Mouse (Mus musculus): ENCODE results near the gene Golga4. TPM values are rescaled to one million over a fixed set of nuclear protein-coding genes. Genes with fewer than 3 reads are reported as not detected.
A peak's percentile ranks its signal among the peaks of the same experiment; 100 is the strongest.

Gene Golga4
- polyA plus RNA-seq, 1 experiment = 23.1 TPM

GRCm38 (mm10) chr9:118611958-118612581 is 106.0 kb downstream of the Golga4 start:
- no peak for DNase-seq
- H3K36me3 ChIP-seq (ENCODE audit: control insufficient read depth, insufficient read depth, low read length) = no peaks in the 10 kb centered on the region
- no peak overlapping the region for H3K27ac ChIP-seq (ENCODE audit: insufficient read depth, low read depth, low read length)
- TF ChIP-seq POLR2A (IDR thresholded peaks at IDR 0.05; ENCODE audit: low read depth, low read length) = no peak
- no peak for TF ChIP-seq CTCF (conservative IDR thresholded peaks at IDR 0.05; ENCODE audit: insufficient read depth, insufficient read length, low read depth, low read length)
- no peaks in the 10 kb centered on the region for H3K4me1 ChIP-seq (ENCODE audit: control insufficient read depth, insufficient read depth, low read length)
- no peak overlapping the region for H3K4me3 ChIP-seq (ENCODE audit: insufficient read depth, low read depth, low read length)
- 47% methylated on average over 20 of the region's 20 CpGs for WGBS
- 0 out of 2 replicates have a peak, but pooled peaks cover under 1% of the 10 kb centered on the region for H3K27me3 ChIP-seq (replicated peaks; ENCODE audit: control insufficient read depth, insufficient read depth, low read length)

- no peak for DNase-seq
- 54% methylated on average over 5 of the region's 5 CpGs for WGBS
- Histone ChIP-seq H3K4me1 (ENCODE audit: control insufficient read depth, insufficient read depth, low read length) (no peaks in the 10 kb centered on the region), H3K36me3 (ENCODE audit: control insufficient read depth, insufficient read depth, low read length) (no peaks in the 10 kb centered on the region), H3K27me3 (replicated peaks; ENCODE audit: control insufficient read depth, insufficient read depth, low read length) (no peaks in the 10 kb centered on the region), H3K4me3 (ENCODE audit: insufficient read depth, low read depth, low read length) (no peak overlapping the region), H3K27ac (ENCODE audit: insufficient read depth, low read depth, low read length) (no peak overlapping the region)
- TF ChIP-seq CTCF (conservative IDR thresholded peaks at IDR 0.05; ENCODE audit: insufficient read depth, insufficient read length, low read depth, low read length) (no peak), POLR2A (IDR thresholded peaks at IDR 0.05; ENCODE audit: low read depth, low read length) (no peak)
Measured at GRCm38 (mm10) chr9:118617237-118617636, 111.2 kb downstream of the Golga4 start.

DNA sequence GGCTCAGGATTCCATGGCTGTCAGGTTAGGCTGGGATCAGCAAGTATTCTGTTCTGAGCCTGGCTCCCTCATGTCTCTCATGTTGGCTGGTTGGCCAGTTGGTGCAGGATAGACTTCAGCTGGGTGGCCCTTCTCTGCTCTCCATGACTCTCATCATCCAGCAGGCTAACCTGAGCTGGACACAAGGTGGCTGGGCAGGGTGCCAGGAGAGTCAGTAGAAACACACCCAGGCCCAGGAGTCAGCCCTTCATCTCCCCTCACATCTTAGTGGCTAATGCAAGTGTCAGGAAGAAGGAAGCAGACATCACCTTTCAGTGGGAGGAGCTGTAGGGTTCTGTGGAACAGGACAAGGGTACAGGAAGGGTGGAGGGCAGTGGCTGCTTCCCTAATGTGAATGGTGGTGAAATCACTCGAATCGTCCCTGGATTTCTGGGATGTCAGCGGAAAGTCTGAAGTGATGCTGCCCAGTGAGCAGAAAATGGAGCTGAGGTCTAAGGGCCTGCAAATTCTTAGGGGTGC is 112.7 kb downstream of the Golga4 start:
- H3K36me3 ChIP-seq (ENCODE audit: control insufficient read depth, insufficient read depth, low read length) = no peaks in the 10 kb centered on the region
- H3K27me3 ChIP-seq (replicated peaks; ENCODE audit: control insufficient read depth, insufficient read depth, low read length) = no peaks in the 10 kb centered on the region
- peak; percentile 33 for DNase-seq
- 77% methylated on average over 3 of the region's 3 CpGs for WGBS
- TF ChIP-seq POLR2A (IDR thresholded peaks at IDR 0.05; ENCODE audit: low read depth, low read length) (no peak), CTCF (conservative IDR thresholded peaks at IDR 0.05; ENCODE audit: insufficient read depth, insufficient read length, low read depth, low read length) (no peak)
- H3K4me3 ChIP-seq (ENCODE audit: insufficient read depth, low read depth, low read length) = no peak overlapping the region
- no peaks in the 10 kb centered on the region for H3K4me1 ChIP-seq (ENCODE audit: control insufficient read depth, insufficient read depth, low read length)
- no peak overlapping the region for H3K27ac ChIP-seq (ENCODE audit: insufficient read depth, low read depth, low read length)

- no peak for TF ChIP-seq POLR2A (IDR thresholded peaks at IDR 0.05; ENCODE audit: low read depth, low read length)
- no peak for TF ChIP-seq CTCF (conservative IDR thresholded peaks at IDR 0.05; ENCODE audit: insufficient read depth, insufficient read length, low read depth, low read length)
- WGBS = 67% methylated on average over 4 of the region's 4 CpGs
- no peak for DNase-seq
- no peaks in the 10 kb centered on the region for H3K36me3 ChIP-seq (ENCODE audit: control insufficient read depth, insufficient read depth, low read length)
- H3K27ac ChIP-seq (ENCODE audit: insufficient read depth, low read depth, low read length) = no peak overlapping the region
- no peaks in the 10 kb centered on the region for H3K27me3 ChIP-seq (replicated peaks; ENCODE audit: control insufficient read depth, insufficient read depth, low read length)
- no peaks in the 10 kb centered on the region for H3K4me1 ChIP-seq (ENCODE audit: control insufficient read depth, insufficient read depth, low read length)
- H3K4me3 ChIP-seq (ENCODE audit: insufficient read depth, low read depth, low read length) = no peak overlapping the region
Measured at GRCm38 (mm10) chr9:118620807-118621206, 114.7 kb downstream of the Golga4 start.

GRCm38 (mm10) chr9:118621691-118622090 is 115.6 kb downstream of the Golga4 start:
- Histone ChIP-seq H3K4me1 (ENCODE audit: control insufficient read depth, insufficient read depth, low read length) (no peaks in the 10 kb centered on the region), H3K27ac (ENCODE audit: insufficient read depth, low read depth, low read length) (no peak overlapping the region), H3K4me3 (ENCODE audit: insufficient read depth, low read depth, low read length) (no peak overlapping the region), H3K27me3 (replicated peaks; ENCODE audit: control insufficient read depth, insufficient read depth, low read length) (no peaks in the 10 kb centered on the region), H3K36me3 (ENCODE audit: control insufficient read depth, insufficient read depth, low read length) (no peaks in the 10 kb centered on the region)
- WGBS = 87% methylated on average over 6 of the region's 6 CpGs
- no peak for DNase-seq
- no peak for TF ChIP-seq CTCF (conservative IDR thresholded peaks at IDR 0.05; ENCODE audit: insufficient read depth, insufficient read length, low read depth, low read length)
- no peak for TF ChIP-seq POLR2A (IDR thresholded peaks at IDR 0.05; ENCODE audit: low read depth, low read length)

GRCm38 (mm10) chr9:118622376-118623166 is 116.5 kb downstream of the Golga4 start:
- Histone ChIP-seq H3K36me3 (ENCODE audit: control insufficient read depth, insufficient read depth, low read length) (no peaks in the 10 kb centered on the region), H3K27ac (ENCODE audit: insufficient read depth, low read depth, low read length) (no peak overlapping the region), H3K4me3 (ENCODE audit: insufficient read depth, low read depth, low read length) (no peak overlapping the region), H3K4me1 (ENCODE audit: control insufficient read depth, insufficient read depth, low read length) (no peaks in the 10 kb centered on the region), H3K27me3 (replicated peaks; ENCODE audit: control insufficient read depth, insufficient read depth, low read length) (no peaks in the 10 kb centered on the region)
- WGBS = 48% methylated on average over 18 of the region's 18 CpGs
- DNase-seq = peak; percentile 86
- TF ChIP-seq POLR2A (IDR thresholded peaks at IDR 0.05; ENCODE audit: low read depth, low read length) = no peak
- no peak for TF ChIP-seq CTCF (conservative IDR thresholded peaks at IDR 0.05; ENCODE audit: insufficient read depth, insufficient read length, low read depth, low read length)

DNA sequence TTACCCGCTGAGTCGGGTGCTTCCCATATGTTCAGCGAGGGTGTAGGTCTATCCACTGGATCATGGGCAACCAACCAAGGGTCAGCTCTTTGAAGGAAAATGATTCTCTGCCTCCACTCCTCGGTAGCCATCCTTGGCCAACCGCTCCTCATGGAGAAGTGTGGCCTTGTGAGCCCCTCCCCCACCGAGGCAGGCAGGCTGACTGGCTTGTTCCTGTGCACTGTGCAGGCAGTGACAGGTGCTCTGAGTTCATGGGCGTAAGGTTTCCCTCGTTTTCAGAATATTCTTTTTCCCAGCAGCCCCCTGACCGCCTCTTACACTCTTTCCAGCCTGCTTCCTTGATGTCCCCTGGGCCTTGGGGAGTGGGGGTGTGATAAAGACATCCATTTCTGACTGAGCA is 117.4 kb downstream of the Golga4 start:
- Histone ChIP-seq H3K4me1 (ENCODE audit: control insufficient read depth, insufficient read depth, low read length) (no peaks in the 10 kb centered on the region), H3K27ac (ENCODE audit: insufficient read depth, low read depth, low read length) (no peak overlapping the region), H3K27me3 (replicated peaks; ENCODE audit: control insufficient read depth, insufficient read depth, low read length) (no peaks in the 10 kb centered on the region), H3K36me3 (ENCODE audit: control insufficient read depth, insufficient read depth, low read length) (no peaks in the 10 kb centered on the region), H3K4me3 (ENCODE audit: insufficient read depth, low read depth, low read length) (no peak overlapping the region)
- TF ChIP-seq CTCF (conservative IDR thresholded peaks at IDR 0.05; ENCODE audit: insufficient read depth, insufficient read length, low read depth, low read length) = no peak
- TF ChIP-seq POLR2A (IDR thresholded peaks at IDR 0.05; ENCODE audit: low read depth, low read length) = no peak
- 61% methylated on average over 9 of the region's 9 CpGs for WGBS
- DNase-seq = no peak

Measured in kidney, adult 2 months (tissue).